Mouse (Mus musculus) E14TG2a.4 (cell line): ENCODE measurements at regions not wholly inside any gene's neighbourhood (a gene's known extent, or its start where the extent isn't known, plus 50 kb on each side); places are given as distances from the start of the nearest gene placed in this dataset.

ENCODE experiments used
- CTCF ChIP-seq: conservative IDR thresholded peaks from 2 replicates; pipeline ENCODE4 v1.5.1; 2014; ENCODE audit warnings: low read length
- NANOG ChIP-seq: IDR thresholded peaks from 2 replicates; pipeline ENCODE4 v1.6.1; 2014; ENCODE audit warnings: borderline replicate concordance, low read length, mixed read lengths
- POU5F1 ChIP-seq: IDR thresholded peaks from 2 replicates; pipeline ENCODE4 v1.6.1; 2014; ENCODE audit warnings: low read length, borderline replicate concordance

DNA sequence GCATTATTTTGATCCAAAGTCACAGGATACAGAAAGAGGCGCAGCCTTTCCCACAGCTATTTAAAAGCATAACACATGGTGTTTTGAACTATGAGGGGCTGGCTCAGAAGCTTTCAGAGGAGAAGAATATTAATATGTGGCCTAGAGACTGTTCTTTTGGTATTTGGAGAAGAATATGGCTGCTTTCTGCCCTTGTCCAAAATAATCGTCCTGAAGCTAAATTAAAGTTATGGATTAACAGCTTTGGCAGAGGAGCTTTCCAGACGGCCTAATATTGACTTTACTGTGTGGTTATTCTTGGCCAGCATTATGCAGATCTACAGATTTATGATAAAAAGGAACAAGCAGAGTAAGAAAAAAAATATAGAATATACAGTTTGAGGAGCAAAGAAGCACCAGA, 222.4 kb upstream of the Tmprss15 start:
- no peak for TF ChIP-seq NANOG
- TF ChIP-seq CTCF = no peak
- TF ChIP-seq POU5F1 = no peak
